In the genomic region with DNA sequence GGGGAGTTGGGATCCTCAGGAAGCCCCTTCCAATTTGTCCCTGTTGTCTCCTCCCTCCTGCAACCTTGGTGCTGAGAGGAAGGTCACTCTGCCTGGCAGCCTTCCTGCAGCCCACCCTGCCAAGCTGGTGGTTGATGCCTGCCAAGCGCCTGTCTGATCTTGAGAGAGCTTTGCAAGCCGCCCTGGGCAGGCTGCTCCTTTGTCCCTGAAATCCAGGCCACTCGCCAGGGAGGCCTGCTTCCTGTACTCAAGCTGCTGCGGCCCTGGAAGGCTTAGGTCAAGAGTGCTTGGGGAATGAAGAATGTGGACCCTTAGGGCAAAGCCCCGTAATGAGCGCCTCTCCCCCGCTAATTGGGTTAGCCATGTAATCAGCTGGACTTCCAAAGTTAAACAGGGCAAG, we compare ENCODE assay signal across 10 mouse cellular contexts. TPM values are rescaled to one million over a fixed set of nuclear protein-coding genes. Genes with fewer than 3 reads are reported as not detected.
DNase-seq lines count a peak whose midpoint lies in the region; ATAC-seq and TF ChIP-seq lines count a peak whose summit lies in the region.
"Had no signal": no experiment of that assay in that cellular context is flagged by ENCODE, and none has a peak within 500 bp of the region (broad histone marks: within the 10 kb centered on the region; RNA-seq: fewer than 3 reads in every experiment).

No protein-coding gene starts in this region.

- no peak for TF ChIP-seq EP300 in heart, adult 2 months (IDR thresholded peaks at IDR 0.05; ENCODE audit: insufficient read depth, low read depth, low read length)

- no peak overlapping the region for H3K9ac ChIP-seq in heart, adult 2 months (ENCODE audit: low read depth, low read length)
- H3K9ac ChIP-seq in intestine, postnatal 0 days (ENCODE audit: low read depth, low read length) = no peak overlapping the region
- no peak overlapping the region for H3K9ac ChIP-seq in limb, embryonic 14.5 days (ENCODE audit: low read depth, low read length, severe bottlenecking)
- no peak overlapping the region for H3K9ac ChIP-seq in midbrain, embryonic 15.5 days

- no peaks in the 10 kb centered on the region for H3K36me3 ChIP-seq in heart, adult 2 months (ENCODE audit: control insufficient read depth, insufficient read depth, low read length)
- H3K36me3 ChIP-seq in intestine, postnatal 0 days (ENCODE audit: control insufficient read depth, insufficient read depth) = no peaks in the 10 kb centered on the region; the same call in 1 of the 2 replicates
- H3K36me3 ChIP-seq in limb, embryonic 14.5 days (ENCODE audit: control insufficient read depth, insufficient read depth, low read length) = no peaks in the 10 kb centered on the region
- no peaks in the 10 kb centered on the region for H3K36me3 ChIP-seq in midbrain, embryonic 15.5 days (replicated peaks)

- no peak overlapping the region for H3K4me3 ChIP-seq in heart, adult 2 months
- no peak overlapping the region for H3K4me3 ChIP-seq in intestine, postnatal 0 days (ENCODE audit: low read depth, low read length)
- no peak overlapping the region for H3K4me3 ChIP-seq in limb, embryonic 14.5 days (replicated peaks; ENCODE audit: low read length)
- H3K4me3 ChIP-seq in midbrain, embryonic 15.5 days = no peak overlapping the region

- intact Hi-C loops in heart, adult 2 months (cut with DNase I) = loop anchor here (2.0 kb wide), 1 partner anchor 21 kb away; no protein-coding TSS in a partner anchor

- TF ChIP-seq POLR2A in heart, adult 2 months (IDR thresholded peaks at IDR 0.05; ENCODE audit: insufficient read depth, low read depth, low read length) = no peak
- no peak for TF ChIP-seq POLR2A in limb, embryonic 14.5 days (IDR thresholded peaks at IDR 0.05; ENCODE audit: borderline replicate concordance, extremely low read depth, insufficient read depth, insufficient read length)

- WGBS in heart, adult 2 months = 19% methylated on average over 7 of the region's 7 CpGs
- WGBS in intestine, postnatal 0 days = 20% methylated on average over 7 of the region's 7 CpGs
- 28% methylated on average over 7 of the region's 7 CpGs for WGBS in limb, embryonic 14.5 days
- WGBS in midbrain, embryonic 15.5 days = 18% methylated on average over 7 of the region's 7 CpGs

- no peak for ATAC-seq in intestine, postnatal 0 days
- ATAC-seq in limb, embryonic 14.5 days (ENCODE audit: low FRiP score, low read depth) = no peak
- ATAC-seq in midbrain, embryonic 15.5 days (replicated peaks) = peak; percentile 71
- ATAC-seq in granulocyte monocyte progenitor cell, adult 5-6 weeks (replicated peaks; ENCODE audit: poor library complexity, severe bottlenecking) = no peak

- H3K79me2 ChIP-seq in heart, adult 2 months (replicated peaks; ENCODE audit: control insufficient read depth, insufficient read depth, low read length) = no peaks in the 10 kb centered on the region

- peaks cover 12% of the 10 kb centered on the region for H3K4me1 ChIP-seq in heart, adult 2 months (ENCODE audit: control insufficient read depth, insufficient read depth, low read length)
- H3K4me1 ChIP-seq in intestine, postnatal 0 days (replicated peaks; ENCODE audit: control insufficient read depth, insufficient read depth, low read length) = peaks cover 8% of the 10 kb centered on the region; the same call in 1 of the 2 replicates
- peaks cover 9% of the 10 kb centered on the region for H3K4me1 ChIP-seq in limb, embryonic 14.5 days (ENCODE audit: control insufficient read depth, insufficient read depth, low read length)
- peaks cover 35% of the 10 kb centered on the region for H3K4me1 ChIP-seq in midbrain, embryonic 15.5 days

- H3K27ac ChIP-seq in heart, adult 2 months = peak overlapping the region; percentile 61
- peak overlapping the region; percentile 92 for H3K27ac ChIP-seq in intestine, postnatal 0 days (ENCODE audit: low read depth, low read length)
- 0 out of 2 replicates have a peak overlapping the region, but pooled peaks have one; percentile 3 for H3K27ac ChIP-seq in limb, embryonic 14.5 days (replicated peaks; ENCODE audit: low read depth, low read length)
- peak overlapping the region; percentile 58; the same call in 1 of the 2 replicates for H3K27ac ChIP-seq in midbrain, embryonic 15.5 days

- H3K27me3 ChIP-seq in heart, adult 2 months (ENCODE audit: control insufficient read depth, insufficient read depth, low read length) = no peaks in the 10 kb centered on the region
- H3K27me3 ChIP-seq in intestine, postnatal 0 days (replicated peaks; ENCODE audit: control insufficient read depth, insufficient read depth, low read length) = no peaks in the 10 kb centered on the region
- H3K27me3 ChIP-seq in limb, embryonic 14.5 days (ENCODE audit: control insufficient read depth, insufficient read depth, low read length) = no peaks in the 10 kb centered on the region
- no peaks in the 10 kb centered on the region for H3K27me3 ChIP-seq in midbrain, embryonic 15.5 days (replicated peaks)

- no peak for TF ChIP-seq CTCF in heart, adult 2 months (IDR thresholded peaks at IDR 0.05)
- no peak for TF ChIP-seq CTCF in intestine, postnatal 0 days (IDR thresholded peaks at IDR 0.05; ENCODE audit: low read depth)

- DNase-seq in adrenal gland, postnatal 14 days = peak; percentile 88
- peak; percentile 57 to 84 for DNase-seq in cerebellum, postnatal 4 days (ENCODE audit: low spot score in 2 of 2)
- DNase-seq in heart, adult 2 months = peak; percentile 75 to 83
- DNase-seq in limb, embryonic 14.5 days (ENCODE audit: low spot score) = no peak
- no peak for DNase-seq in thymus, postnatal 14 days

- H3K4me2 ChIP-seq in intestine, postnatal 0 days (replicated peaks; ENCODE audit: low read depth) = no peak overlapping the region
- H3K4me2 ChIP-seq in limb, embryonic 14.5 days (replicated peaks; ENCODE audit: low read depth, low read length, severe bottlenecking) = no peak overlapping the region
- H3K4me2 ChIP-seq in midbrain, embryonic 15.5 days = no peak overlapping the region

- H3K9me3 ChIP-seq in intestine, postnatal 0 days (ENCODE audit: control insufficient read depth) = no peaks in the 10 kb centered on the region
- H3K9me3 ChIP-seq in limb, embryonic 14.5 days (ENCODE audit: control insufficient read depth, low read length) = no peaks in the 10 kb centered on the region
- H3K9me3 ChIP-seq in midbrain, embryonic 15.5 days = no peaks in the 10 kb centered on the region

RNA-seq across cellular contexts. Expression of gene Ccnjl, which starts 19.6 kb away (rescaled TPM):
- 5.0 and 7.7 TPM in 2 replicates for total RNA-seq in adrenal gland, postnatal 14 days (2021)
- total RNA-seq in heart, adult 2 months (2021) = 1 to 10 TPM; 2.1 to 3.0 TPM
- 2.0 and 2.9 TPM in 2 replicates for polyA plus RNA-seq in heart, adult 2 months (2012; rRNA removed)
- 15.8 and 19.1 TPM in 2 replicates for polyA plus RNA-seq in intestine, postnatal 0 days (2015; fragmentation: Nextera tagmentation; extraction: Ambion mirVana)
- 5.1 and 5.9 TPM in 2 replicates for polyA plus RNA-seq in limb, embryonic 14.5 days (2012; rRNA removed)
- polyA plus RNA-seq in limb, embryonic 14.5 days (2014; fragmentation: Nextera tagmentation; extraction: Ambion mirVana) = 7.7 and 11.5 TPM in 2 replicates
- polyA plus RNA-seq in midbrain, embryonic 15.5 days (2015; fragmentation: Nextera tagmentation; extraction: Ambion mirVana) = 13.7 and 15.3 TPM in 2 replicates
- total RNA-seq in granulocyte monocyte progenitor cell, adult 5-6 weeks (2014; fragmentation: Nextera tagmentation) = 1.9 TPM in 1 of 2 replicates, not detected in the other
- total RNA-seq in granulocyte monocyte progenitor cell, adult 5-6 weeks (2017) = not detected in 2 replicates
- total RNA-seq: MEL had no signal

RNA-seq across cellular contexts. Expression of gene 4933415A04Rik, which starts 38.7 kb away (rescaled TPM):
- total RNA-seq in adrenal gland, postnatal 14 days (2021) = 1.6 and 1.7 TPM in 2 replicates
- total RNA-seq in heart, adult 2 months (2021) = under 1 TPM; 0.26 to 0.68 TPM
- polyA plus RNA-seq in heart, adult 2 months (2012; rRNA removed) = 0.23 and 0.29 TPM in 2 replicates
- 5.3 and 7.9 TPM in 2 replicates for polyA plus RNA-seq in intestine, postnatal 0 days (2015; fragmentation: Nextera tagmentation; extraction: Ambion mirVana)
- polyA plus RNA-seq in limb, embryonic 14.5 days (2012; rRNA removed) = 0.61 and 0.70 TPM in 2 replicates
- polyA plus RNA-seq in limb, embryonic 14.5 days (2014; fragmentation: Nextera tagmentation; extraction: Ambion mirVana) = 2.2 and 3.6 TPM in 2 replicates
- polyA plus RNA-seq in midbrain, embryonic 15.5 days (2015; fragmentation: Nextera tagmentation; extraction: Ambion mirVana) = 4.1 and 4.2 TPM in 2 replicates
- not detected in 2 replicates for total RNA-seq in granulocyte monocyte progenitor cell, adult 5-6 weeks (2014; fragmentation: Nextera tagmentation)
- total RNA-seq in granulocyte monocyte progenitor cell, adult 5-6 weeks (2017) = not detected in 2 replicates
- total RNA-seq: MEL had no signal

RNA-seq across cellular contexts. Expression of gene Fabp6, which starts 53.2 kb away (rescaled TPM):
- total RNA-seq in adrenal gland, postnatal 14 days (2021) = not detected in 2 replicates
- total RNA-seq in heart, adult 2 months (2021) = not detected
- polyA plus RNA-seq in heart, adult 2 months (2012; rRNA removed) = not detected in 2 replicates
- 88.4 and 127 TPM in 2 replicates for polyA plus RNA-seq in intestine, postnatal 0 days (2015; fragmentation: Nextera tagmentation; extraction: Ambion mirVana)
- polyA plus RNA-seq in limb, embryonic 14.5 days (2012; rRNA removed) = 0.49 TPM in 1 of 2 replicates, not detected in the other
- not detected in 2 replicates for polyA plus RNA-seq in limb, embryonic 14.5 days (2014; fragmentation: Nextera tagmentation; extraction: Ambion mirVana)
- polyA plus RNA-seq in midbrain, embryonic 15.5 days (2015; fragmentation: Nextera tagmentation; extraction: Ambion mirVana) = not detected in 2 replicates
- not detected in 2 replicates for total RNA-seq in granulocyte monocyte progenitor cell, adult 5-6 weeks (2014; fragmentation: Nextera tagmentation)
- total RNA-seq in granulocyte monocyte progenitor cell, adult 5-6 weeks (2017) = not detected in 2 replicates
- total RNA-seq: gastrocnemius, postnatal 4 days; MEL had no signal

Comparison
In these comparisons a context has a peak if more than half of its experiments do, and no peak if none do; other contexts are left out.
1. DNase-seq: peak in adrenal gland, postnatal 14 days (single experiment), cerebellum, postnatal 4 days (2 of 2) and heart, adult 2 months (2 of 2); none in limb, embryonic 14.5 days (single experiment) and thymus, postnatal 14 days (single experiment).
2. H3K27ac ChIP-seq: peak in every context shown above with its lines; median percentile 92 in intestine, postnatal 0 days; 61 in heart, adult 2 months; 58 in midbrain, embryonic 15.5 days; 3 in limb, embryonic 14.5 days.
3. RNA of gene Fabp6, which starts 53.2 kb away (polyA plus RNA-seq): 88.4 to 127 TPM in intestine, postnatal 0 days; 0.49 TPM in limb, embryonic 14.5 days, not detected in heart, adult 2 months and not detected in midbrain, embryonic 15.5 days; every median in the first group is over 10 times any median in the second.